Mouse (Mus musculus): ENCODE data around the gene Fyn. TPM values are rescaled to one million over a fixed set of nuclear protein-coding genes. Genes with fewer than 3 reads are reported as not detected.

Gene Fyn
- polyA plus RNA-seq, 1 experiment from 2014 or later: 70.3 TPM

DNA sequence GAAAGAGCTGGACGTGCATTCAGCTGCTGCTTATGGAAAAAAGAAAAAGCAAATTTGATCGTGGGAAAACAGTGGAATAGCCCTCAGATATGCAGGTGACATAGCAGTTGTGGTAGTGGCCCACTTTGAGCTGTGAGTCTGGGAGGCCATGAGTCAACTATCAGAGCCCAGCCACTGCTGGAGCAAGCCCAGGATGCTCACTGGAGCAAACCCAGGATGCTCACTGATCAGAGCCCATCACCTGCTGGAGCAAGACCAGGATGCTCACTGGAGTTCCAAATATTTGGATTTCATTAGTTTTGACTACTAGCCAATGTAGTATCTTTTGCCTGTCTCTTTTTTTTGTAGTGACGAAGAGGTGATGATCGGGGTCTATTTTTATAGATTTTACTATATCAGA lies 35.5 kb downstream of the Fyn start:
- no peaks in the 10 kb centered on the region for H3K27me3 ChIP-seq (replicated peaks)
- H3K27ac ChIP-seq: no peak overlapping the region
- H3K4me1 ChIP-seq: peaks cover 9% of the 10 kb centered on the region
- H3K4me3 ChIP-seq: no peak overlapping the region
- ATAC-seq (replicated peaks): no peak
- no peak overlapping the region for H3K4me2 ChIP-seq
- 81% methylated on average over 4 of the region's 4 CpGs for WGBS
- H3K36me3 ChIP-seq (replicated peaks): no peaks in the 10 kb centered on the region
- H3K9ac ChIP-seq: no peak overlapping the region
- no peaks in the 10 kb centered on the region for H3K9me3 ChIP-seq

DNA sequence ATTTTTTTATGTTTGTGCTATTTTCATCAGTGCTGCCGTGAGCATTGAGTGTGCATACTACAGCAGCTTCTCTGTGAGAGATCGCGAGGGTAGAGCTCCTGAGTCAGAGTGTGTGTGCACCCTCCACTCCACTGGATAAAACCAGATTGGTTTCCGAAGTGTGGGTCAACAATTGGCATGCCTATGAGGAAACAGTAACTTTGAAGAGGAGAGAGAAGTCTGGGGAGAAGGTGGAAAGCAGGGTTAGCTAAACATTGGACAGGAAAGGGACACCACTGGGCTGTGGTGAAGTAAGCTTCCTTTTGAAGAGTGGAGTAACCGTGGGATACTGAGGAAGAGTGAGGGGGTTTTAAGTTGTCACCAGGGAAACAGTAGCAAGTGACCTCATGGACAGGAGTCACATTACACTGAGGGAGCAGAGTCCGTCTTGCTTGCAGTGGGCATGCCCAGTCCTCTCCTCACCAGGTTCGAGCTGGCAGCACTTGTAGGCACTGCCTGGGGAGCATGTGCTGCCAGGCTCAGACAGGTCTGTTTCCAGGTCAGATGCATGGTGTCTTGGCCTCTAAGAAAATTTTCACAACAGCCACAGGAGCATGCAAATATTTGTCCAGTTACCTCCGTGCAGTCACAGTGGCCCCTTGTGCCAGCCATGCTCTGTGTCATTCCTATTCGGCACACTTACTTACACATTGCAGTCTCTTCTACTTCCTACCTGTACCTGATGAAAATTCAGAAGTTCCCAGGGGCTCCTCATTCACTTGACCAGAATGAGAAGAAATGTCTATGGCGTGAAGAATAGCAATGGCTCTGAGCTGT lies 37.5 kb downstream of the Fyn start:
- H3K4me2 ChIP-seq: no peak overlapping the region
- no peaks in the 10 kb centered on the region for H3K27me3 ChIP-seq (replicated peaks)
- H3K9me3 ChIP-seq: no peaks in the 10 kb centered on the region
- no peak overlapping the region for H3K9ac ChIP-seq
- no peak overlapping the region for H3K27ac ChIP-seq
- H3K4me1 ChIP-seq: peaks cover 11% of the 10 kb centered on the region
- H3K4me3 ChIP-seq: no peak overlapping the region
- peak; percentile 28; the same call in 1 of the 2 replicates for ATAC-seq (replicated peaks)
- WGBS: 60% methylated on average over 10 of the region's 10 CpGs
- H3K36me3 ChIP-seq (replicated peaks): no peaks in the 10 kb centered on the region

DNA sequence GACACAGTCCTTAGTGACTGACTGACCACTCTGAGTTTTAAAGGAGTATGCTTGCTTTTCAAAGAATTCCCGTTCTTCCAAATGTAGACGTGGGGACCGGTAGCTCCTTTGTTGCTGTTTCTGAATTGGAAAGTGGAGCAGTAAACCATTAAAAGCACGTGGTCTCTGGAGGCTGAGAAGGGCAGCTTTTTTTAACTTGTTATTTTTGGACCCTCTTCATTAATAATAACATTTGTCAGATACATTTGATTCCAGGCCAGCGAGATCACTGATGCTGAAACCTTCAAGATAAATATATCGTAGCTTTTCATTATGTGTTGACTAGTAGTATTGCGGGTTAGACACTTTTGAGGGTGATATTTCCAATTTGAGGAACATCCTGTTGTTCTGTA lies 38.1 kb downstream of the Fyn start:
- H3K36me3 ChIP-seq (replicated peaks): no peaks in the 10 kb centered on the region
- H3K4me1 ChIP-seq: peaks cover 11% of the 10 kb centered on the region
- no peaks in the 10 kb centered on the region for H3K27me3 ChIP-seq (replicated peaks)
- no peak overlapping the region for H3K9ac ChIP-seq
- no peak overlapping the region for H3K4me3 ChIP-seq
- ATAC-seq (replicated peaks): no peak
- H3K9me3 ChIP-seq: no peaks in the 10 kb centered on the region
- 79% methylated on average over 7 of the region's 7 CpGs for WGBS
- no peak overlapping the region for H3K27ac ChIP-seq
- no peak overlapping the region for H3K4me2 ChIP-seq

DNA sequence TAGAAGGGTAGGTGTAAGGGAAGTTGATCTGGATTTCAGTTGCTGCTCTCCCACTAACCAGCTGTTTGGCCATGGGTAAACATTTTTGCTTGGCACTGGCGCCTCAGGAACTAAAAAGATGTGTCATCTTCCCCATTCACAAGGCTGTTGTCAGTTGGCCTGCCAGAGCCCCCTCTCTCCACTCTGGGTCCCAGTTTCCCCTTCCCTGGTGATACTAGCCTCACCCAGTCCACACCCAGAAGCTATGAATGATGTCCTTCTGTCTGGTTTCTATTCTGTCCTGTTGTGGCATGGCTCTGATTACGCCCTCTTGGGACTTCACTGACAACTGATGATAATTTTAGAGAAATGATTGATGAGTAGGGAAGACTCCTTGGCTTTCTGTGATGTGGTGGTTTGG lies 38.9 kb downstream of the Fyn start:
- H3K27ac ChIP-seq: no peak overlapping the region
- no peak overlapping the region for H3K4me2 ChIP-seq
- 91% methylated on average over 2 of the region's 2 CpGs for WGBS
- no peaks in the 10 kb centered on the region for H3K36me3 ChIP-seq (replicated peaks)
- H3K4me1 ChIP-seq: peaks cover 18% of the 10 kb centered on the region
- H3K4me3 ChIP-seq: no peak overlapping the region
- no peaks in the 10 kb centered on the region for H3K27me3 ChIP-seq (replicated peaks)
- H3K9me3 ChIP-seq: no peaks in the 10 kb centered on the region
- ATAC-seq (replicated peaks): no peak
- H3K9ac ChIP-seq: no peak overlapping the region

DNA sequence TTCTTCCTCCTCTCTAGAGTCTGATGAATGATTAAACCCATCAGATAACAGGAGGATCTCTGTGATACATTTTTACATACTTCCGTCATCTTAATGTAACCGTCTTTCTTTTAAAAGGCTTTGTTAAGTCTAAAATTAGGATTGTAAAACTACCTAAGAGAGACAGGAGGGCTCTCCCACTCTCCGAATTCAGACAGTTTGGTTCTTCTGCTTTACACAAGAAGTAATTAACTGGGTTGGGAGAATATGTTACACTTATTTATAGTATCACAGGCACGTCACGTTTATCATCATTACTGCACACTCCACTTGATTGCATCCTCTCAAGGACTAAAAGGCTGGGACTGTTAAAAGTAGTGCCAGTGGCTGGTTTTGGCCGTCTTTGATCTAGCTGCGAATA lies 40.9 kb downstream of the Fyn start:
- ATAC-seq (replicated peaks): no peak
- Histone ChIP-seq H3K27ac (no peak overlapping the region), H3K4me2 (no peak overlapping the region), H3K4me3 (no peak overlapping the region), H3K9ac (no peak overlapping the region), H3K27me3 (replicated peaks) (no peaks in the 10 kb centered on the region), H3K9me3 (no peaks in the 10 kb centered on the region), H3K36me3 (replicated peaks) (no peaks in the 10 kb centered on the region), H3K4me1 (peaks cover 17% of the 10 kb centered on the region)
- 86% methylated on average over 7 of the region's 7 CpGs for WGBS

DNA sequence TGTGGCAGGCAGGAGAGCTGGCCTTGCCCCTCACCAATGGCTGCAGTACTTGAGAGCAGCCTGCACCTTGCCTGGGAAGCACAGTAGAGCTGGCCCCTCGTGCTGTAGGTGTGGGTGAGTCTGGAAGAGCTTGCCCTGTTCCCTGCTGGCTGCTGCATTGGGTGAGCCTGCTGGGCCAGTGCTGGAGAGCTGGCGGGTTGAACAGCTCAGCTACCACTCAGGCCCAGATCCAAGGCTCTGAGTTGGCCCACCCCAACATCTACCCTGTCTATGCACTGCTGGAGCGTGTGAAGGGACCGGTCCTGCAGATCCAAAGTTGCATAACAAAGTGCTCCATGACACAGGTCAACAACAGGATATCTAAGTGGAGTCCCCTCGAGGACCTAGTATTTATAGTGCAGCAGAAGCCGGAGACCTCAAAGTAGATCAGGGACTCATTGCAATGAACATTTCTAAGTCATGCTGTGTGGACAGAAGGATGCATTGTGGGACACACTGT lies 41.5 kb downstream of the Fyn start:
- peaks cover 17% of the 10 kb centered on the region for H3K4me1 ChIP-seq
- H3K9me3 ChIP-seq: no peaks in the 10 kb centered on the region
- no peak for ATAC-seq (replicated peaks)
- no peak overlapping the region for H3K9ac ChIP-seq
- no peak overlapping the region for H3K4me2 ChIP-seq
- no peaks in the 10 kb centered on the region for H3K27me3 ChIP-seq (replicated peaks)
- no peak overlapping the region for H3K27ac ChIP-seq
- no peaks in the 10 kb centered on the region for H3K36me3 ChIP-seq (replicated peaks)
- no peak overlapping the region for H3K4me3 ChIP-seq
- 91% methylated on average over 6 of the region's 6 CpGs for WGBS

DNA sequence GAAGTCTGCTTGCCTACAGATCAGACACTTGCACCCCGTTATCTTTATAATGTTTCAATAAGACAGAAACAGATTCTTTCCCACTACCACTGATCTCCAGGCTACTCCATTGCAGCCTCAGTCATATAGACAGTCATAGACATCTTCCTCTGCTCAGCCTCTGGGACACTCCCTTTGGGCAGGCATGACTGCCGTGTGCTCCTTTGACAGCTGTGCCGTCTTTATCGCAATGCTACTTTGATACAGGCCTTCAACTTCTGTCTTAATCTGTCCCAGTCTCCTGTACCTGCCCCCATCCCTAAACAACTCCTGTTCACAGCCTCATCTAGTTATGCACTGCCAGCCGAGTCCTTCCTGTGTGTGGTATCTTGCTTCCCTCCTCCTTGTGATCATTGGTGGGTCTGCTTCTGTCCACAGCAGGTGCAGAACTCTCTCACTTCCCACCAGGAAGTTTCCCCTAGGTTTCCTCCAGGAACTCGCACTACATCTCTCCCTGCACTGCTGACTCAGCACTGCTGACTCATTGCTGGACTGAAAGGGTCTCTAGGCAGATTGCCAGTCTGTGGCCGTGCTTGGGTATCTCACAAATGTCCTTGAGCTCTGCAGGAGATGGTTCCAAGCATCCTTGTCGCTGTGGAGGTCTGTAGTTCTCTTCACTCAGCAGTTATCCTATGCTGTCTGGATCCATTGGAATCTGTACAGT lies 43.4 kb downstream of the Fyn start:
- H3K27me3 ChIP-seq (replicated peaks): no peaks in the 10 kb centered on the region
- 77% methylated on average over 8 of the region's 8 CpGs for WGBS
- no peak overlapping the region for H3K27ac ChIP-seq
- peaks cover 16% of the 10 kb centered on the region for H3K4me1 ChIP-seq
- H3K4me3 ChIP-seq: no peak overlapping the region
- H3K9me3 ChIP-seq: no peaks in the 10 kb centered on the region
- H3K36me3 ChIP-seq (replicated peaks): no peaks in the 10 kb centered on the region
- H3K4me2 ChIP-seq: no peak overlapping the region
- no peak overlapping the region for H3K9ac ChIP-seq
- ATAC-seq (replicated peaks): no peak

DNA sequence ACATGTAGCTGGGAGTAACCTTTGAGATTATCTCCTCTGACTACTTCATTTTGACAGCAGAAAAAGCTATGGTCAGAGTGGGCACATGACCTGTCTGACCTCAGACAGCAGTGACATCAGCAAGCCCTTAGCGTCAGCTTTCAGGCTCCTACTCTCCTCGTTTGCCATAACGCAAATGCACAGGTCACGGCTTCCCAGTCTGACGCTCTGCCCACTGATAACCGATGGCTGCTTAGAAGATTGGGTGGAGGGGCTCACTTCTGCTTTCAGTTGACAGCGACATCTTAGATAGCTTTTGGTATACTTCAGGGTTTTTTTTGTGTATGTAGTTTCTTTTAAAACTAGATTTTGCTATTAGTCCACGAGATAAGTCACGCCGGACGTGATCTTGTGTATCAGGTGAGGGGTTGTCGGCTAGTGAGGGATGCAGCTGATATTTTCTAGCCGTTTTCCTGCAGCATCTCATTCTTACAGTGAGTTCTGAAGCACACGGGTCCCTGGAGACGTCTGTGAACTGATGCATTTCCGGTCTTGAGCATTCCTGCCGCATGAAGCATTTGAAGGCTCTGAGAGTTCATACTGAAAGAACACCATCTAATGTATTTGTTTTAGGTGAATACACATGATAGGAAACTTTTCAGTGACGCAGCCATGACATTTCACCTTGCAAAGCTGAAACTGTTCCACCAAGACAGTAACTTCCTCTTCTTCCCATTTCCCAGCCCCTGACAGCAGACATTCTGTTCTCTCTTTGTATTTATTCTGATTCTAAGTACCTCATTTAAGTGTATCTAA lies 44.4 kb downstream of the Fyn start:
- WGBS: 76% methylated on average over 18 of the region's 18 CpGs
- Histone ChIP-seq H3K4me3 (no peak overlapping the region), H3K9ac (no peak overlapping the region), H3K36me3 (replicated peaks) (no peaks in the 10 kb centered on the region), H3K27ac (no peak overlapping the region), H3K4me2 (no peak overlapping the region), H3K27me3 (replicated peaks) (no peaks in the 10 kb centered on the region), H3K4me1 (peaks cover 22% of the 10 kb centered on the region), H3K9me3 (no peaks in the 10 kb centered on the region)
- ATAC-seq (replicated peaks): no peak

- H3K27ac ChIP-seq: no peak overlapping the region
- WGBS: 95% methylated on average over 1 of the region's 1 CpGs
- H3K9ac ChIP-seq: no peak overlapping the region
- H3K4me3 ChIP-seq: no peak overlapping the region
- H3K4me1 ChIP-seq: peaks cover 22% of the 10 kb centered on the region
- H3K27me3 ChIP-seq (replicated peaks): no peaks in the 10 kb centered on the region
- no peak for ATAC-seq (replicated peaks)
- H3K36me3 ChIP-seq (replicated peaks): no peaks in the 10 kb centered on the region
- no peaks in the 10 kb centered on the region for H3K9me3 ChIP-seq
- no peak overlapping the region for H3K4me2 ChIP-seq
Measured at GRCm38 (mm10) chr10:39414068-39414467, 45.4 kb downstream of the Fyn start.

GRCm38 (mm10) chr10:39415586-39415985 lies 46.9 kb downstream of the Fyn start:
- WGBS: 71% methylated on average over 2 of the region's 2 CpGs
- Histone ChIP-seq H3K4me2 (no peak overlapping the region), H3K4me3 (no peak overlapping the region), H3K27ac (no peak overlapping the region), H3K36me3 (replicated peaks) (no peaks in the 10 kb centered on the region), H3K4me1 (peaks cover 28% of the 10 kb centered on the region), H3K9me3 (no peaks in the 10 kb centered on the region), H3K27me3 (replicated peaks) (no peaks in the 10 kb centered on the region), H3K9ac (no peak overlapping the region)
- ATAC-seq (replicated peaks): no peak

- Histone ChIP-seq H3K9me3 (no peaks in the 10 kb centered on the region), H3K27ac (no peak overlapping the region), H3K9ac (no peak overlapping the region), H3K4me1 (peaks cover 38% of the 10 kb centered on the region), H3K4me3 (no peak overlapping the region), H3K27me3 (replicated peaks) (no peaks in the 10 kb centered on the region), H3K36me3 (replicated peaks) (no peaks in the 10 kb centered on the region), H3K4me2 (no peak overlapping the region)
- 69% methylated on average over 5 of the region's 5 CpGs for WGBS
- ATAC-seq (replicated peaks): no peak
Measured at GRCm38 (mm10) chr10:39417611-39418010, 49.0 kb downstream of the Fyn start.

DNA sequence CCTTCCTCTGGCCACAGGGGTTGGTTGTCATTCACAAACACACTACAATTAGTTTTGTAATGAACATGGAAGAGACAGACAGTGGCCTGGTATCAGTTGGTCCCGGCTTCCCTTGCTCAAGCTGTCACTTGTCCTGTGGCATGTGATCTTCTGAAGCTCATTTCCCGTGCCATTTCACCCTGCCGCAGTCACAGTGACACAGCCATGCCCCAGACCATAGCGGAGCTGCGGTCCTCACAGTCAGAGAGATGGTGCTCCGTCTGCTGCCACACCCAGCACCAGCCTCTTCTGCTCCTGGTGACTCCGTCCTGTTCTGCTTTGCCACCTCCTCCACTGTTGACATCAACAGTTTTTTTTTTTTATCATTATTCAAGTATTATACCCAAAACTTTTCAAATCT lies 49.7 kb downstream of the Fyn start:
- 90% methylated on average over 7 of the region's 7 CpGs for WGBS
- no peak for ATAC-seq (replicated peaks)

More for the DNA sequence above, 49.7 kb downstream of the Fyn start:
- no peak overlapping the region for H3K4me2 ChIP-seq
- no peaks in the 10 kb centered on the region for H3K27me3 ChIP-seq (replicated peaks)
- H3K36me3 ChIP-seq (replicated peaks): no peaks in the 10 kb centered on the region
- no peak overlapping the region for H3K4me3 ChIP-seq
- H3K4me1 ChIP-seq: peaks cover 36% of the 10 kb centered on the region
- no peak overlapping the region for H3K27ac ChIP-seq
- no peak overlapping the region for H3K9ac ChIP-seq
- no peaks in the 10 kb centered on the region for H3K9me3 ChIP-seq
